Mouse (Mus musculus) erythroblast, adult 5-6 weeks (primary cell): ENCODE data around the gene Kcnj6. TPM values are rescaled to one million over a fixed set of nuclear protein-coding genes. Genes with fewer than 3 reads are reported as not detected.

ENCODE experiments used
- ATAC-seq: replicated peaks from 2 replicates; pipeline ENCODE4 v1.8.0; 2016; ENCODE audit warnings: moderate number of reproducible peaks, mild to moderate bottlenecking, moderate TSS enrichment, inconsistent platforms; ENCODE audit not compliant: poor library complexity, low FRiP score, severe bottlenecking
- total RNA-seq, 2 experiments: library from RNA; stranded (forward) in 1 of 2; stranded (reverse) in 1 of 2; fragments of 150-400 nt in 1 of 2; fragments of 200-764, 138-1000 nt in 1 of 2; gene quantifications; 2 replicates each; pipeline versions ENCODE4 v1.2.3 to v1.2.4; 2015 to 2017; ENCODE audit warnings: low replicate concordance in 2 of 2

Gene Kcnj6
- total RNA-seq (2015; ENCODE audit: low replicate concordance): not detected in 2 replicates
- not detected in 2 replicates for total RNA-seq (2017; ENCODE audit: low replicate concordance)

DNA sequence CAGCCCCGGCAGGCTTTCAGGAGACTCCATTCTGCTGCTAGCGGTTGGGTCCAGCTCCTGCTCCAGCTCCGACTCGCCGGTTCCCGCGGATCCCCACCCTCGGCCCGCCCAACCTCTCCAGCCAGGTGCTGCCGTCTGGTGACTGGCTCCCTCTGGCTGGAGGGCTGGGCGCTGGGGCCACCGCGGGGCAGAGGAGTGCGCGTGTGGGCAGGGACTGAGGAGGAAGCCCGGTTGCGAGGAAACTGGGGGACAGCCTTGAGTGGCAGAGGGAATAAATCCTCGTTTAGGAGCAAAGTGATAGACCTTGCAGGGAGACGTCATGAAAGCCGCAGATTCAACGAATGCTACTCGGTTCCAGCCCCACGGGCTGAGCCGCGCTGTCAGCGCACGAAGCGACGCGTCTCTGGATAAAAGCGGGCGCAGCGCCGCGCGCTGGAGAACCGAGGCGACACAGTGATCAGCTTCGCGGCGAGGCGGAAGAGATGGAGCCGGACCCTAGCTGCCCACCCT is at the start of gene Kcnj6:
Gene Kcnj6, minus strand, starts transcription at position 362 of the 510 bp plus-strand sequence.
- no peak for ATAC-seq

DNA sequence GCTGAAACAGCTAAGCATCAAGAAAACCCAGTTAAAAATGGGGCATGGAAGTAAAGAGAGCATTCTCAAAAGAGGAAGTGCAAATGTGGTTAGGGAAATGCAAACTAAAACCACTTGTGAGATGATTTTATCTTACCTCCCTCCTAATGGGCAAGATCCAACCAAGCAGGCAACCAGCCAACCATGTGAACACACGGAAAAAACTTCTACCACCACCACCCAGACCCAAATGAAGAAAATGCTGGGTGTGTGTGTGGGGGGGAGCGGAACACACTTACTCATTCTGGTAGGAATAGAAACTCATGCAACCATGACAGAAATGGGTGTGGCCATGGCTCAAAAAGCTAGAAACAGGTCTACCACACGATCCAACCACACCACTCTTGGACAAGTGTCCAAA is 12.4 kb upstream of the Kcnj6 start:
- ATAC-seq: no peak

DNA sequence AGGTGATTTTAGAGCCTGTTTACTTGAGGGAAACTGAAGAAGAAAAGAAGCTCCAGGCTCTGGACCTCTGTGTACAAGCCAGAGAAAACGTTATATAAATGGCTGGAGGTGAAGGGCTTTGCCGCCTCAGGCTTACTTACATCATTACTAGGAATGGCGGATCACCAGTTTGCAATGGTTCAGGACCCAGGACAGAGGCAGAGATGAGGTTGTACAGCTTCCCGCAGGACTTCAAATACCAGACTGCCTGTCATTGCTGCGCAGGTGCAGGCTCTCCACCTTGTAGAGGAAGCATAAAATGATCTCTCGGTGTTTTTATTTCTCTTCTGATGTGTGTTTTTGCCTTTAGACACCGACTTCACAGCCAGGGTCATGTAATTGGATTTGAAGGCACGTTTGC is 7.1 kb upstream of the Kcnj6 start:
- ATAC-seq: no peak

- ATAC-seq: no peak
Observed at GRCm38 (mm10) chr16:94999551-94999950, 2.0 kb upstream of the Kcnj6 start.

- no peak for ATAC-seq
Observed at GRCm38 (mm10) chr16:94999019-94999418, 1.5 kb upstream of the Kcnj6 start.

DNA sequence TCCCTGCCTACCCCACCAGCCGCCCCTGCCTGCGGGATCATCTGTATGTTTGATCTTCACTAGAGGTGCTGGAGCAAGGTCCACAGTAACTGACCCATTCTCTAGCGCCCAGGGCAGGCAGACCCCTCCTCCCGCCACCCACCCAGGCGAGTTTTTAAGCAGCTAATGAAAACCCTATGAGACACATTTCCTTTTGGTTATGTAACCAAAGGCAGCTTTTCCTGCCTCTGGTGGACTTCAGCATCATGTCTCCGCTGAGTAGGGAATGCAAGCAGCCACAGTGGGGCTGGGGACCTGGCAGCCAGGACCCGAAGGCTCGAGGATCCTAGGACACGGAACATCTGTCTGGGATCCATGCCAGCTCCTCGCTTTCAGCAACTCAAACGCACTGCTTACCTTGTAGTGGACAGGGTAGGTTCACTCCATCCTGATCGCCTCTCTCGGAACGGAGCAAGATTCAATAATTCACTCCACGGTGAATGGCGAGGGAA is 665 bp downstream of the Kcnj6 start:
- ATAC-seq: no peak

DNA sequence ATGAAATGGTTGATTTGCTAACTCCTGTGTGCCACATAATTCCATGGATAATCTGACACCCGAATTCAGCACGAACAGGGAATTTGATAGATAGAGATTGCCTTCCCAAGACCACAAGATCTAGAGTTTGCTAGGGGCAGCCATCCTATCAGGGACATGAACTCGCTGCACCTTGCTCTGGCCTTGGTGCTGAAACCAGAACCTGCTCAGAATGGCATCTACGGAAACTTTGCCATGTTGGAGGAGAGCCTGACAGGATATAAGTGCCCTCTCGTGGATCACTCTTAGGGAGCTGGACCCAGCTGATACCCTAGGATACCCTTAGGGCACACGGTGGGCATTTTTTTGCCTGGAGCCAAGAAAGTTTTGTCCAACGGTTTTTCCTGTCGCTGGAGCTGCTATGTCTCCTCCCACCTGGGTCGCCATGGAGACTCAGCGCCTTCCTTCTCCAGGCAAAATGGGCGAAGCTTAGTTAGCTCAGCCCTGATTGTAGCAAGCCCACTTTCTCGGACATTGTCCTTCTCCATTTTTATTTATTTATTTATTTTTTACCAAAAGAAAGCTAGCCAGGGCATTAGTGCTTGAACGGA is 1.9 kb downstream of the Kcnj6 start:
- ATAC-seq: no peak

DNA sequence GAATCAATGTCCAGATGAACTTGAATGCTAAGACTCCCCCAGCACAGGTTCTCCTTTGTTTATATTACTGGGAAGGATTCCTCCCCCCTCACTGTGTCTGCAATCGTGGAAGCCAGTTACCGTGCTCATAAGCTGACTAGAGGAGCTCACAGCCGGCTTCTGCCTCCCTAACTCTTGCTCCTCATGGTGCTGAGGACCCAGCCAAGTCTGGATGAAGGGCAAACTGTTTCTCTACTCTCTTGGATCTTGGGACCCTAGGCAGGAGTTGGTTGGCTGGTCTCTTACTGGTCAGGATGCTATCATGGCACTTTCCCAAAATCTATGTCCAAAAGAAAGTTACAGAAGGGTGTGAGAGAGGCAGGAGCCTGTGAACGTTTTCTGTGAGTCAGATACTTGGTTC is 2.6 kb downstream of the Kcnj6 start:
- no peak for ATAC-seq

DNA sequence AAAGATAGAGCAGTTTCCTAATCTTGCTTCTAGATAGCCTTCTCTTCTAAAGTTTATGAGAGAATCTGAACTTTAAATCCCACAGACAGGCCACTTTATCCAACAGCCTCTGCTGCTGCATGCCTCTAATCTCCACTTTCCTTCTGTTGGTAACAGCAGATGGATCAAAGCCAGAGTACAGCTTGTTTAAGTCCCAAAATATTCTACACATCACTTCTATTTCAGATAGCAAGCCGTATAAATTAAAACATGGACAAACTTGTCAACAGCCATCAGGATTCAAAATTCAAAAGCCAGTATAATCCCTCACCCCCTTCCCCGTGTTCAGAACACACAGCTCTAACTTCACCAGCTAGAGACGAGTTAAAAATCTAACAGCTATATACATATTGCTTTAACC is 3.4 kb downstream of the Kcnj6 start:
- ATAC-seq: no peak

DNA sequence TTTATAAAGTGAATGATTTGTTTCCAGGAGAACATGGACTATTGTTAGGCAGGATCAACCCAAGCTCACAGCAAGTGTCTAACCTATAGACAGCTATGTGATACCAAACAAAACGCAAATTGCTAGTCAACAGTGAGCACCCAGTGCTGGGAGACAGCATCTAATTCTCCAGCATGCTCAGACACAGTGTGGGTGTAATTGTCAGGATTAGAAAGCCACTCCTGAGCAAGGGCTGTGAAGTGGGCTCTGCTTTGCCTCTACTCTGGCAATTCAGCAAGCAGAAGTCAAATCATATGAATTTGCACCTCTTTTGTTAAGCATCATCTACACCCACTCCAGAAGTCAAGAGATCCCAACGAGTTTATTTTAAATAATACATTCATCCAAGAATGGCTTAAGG is 7.4 kb downstream of the Kcnj6 start:
- ATAC-seq: no peak

GRCm38 (mm10) chr16:94986731-94987130 is 10.8 kb downstream of the Kcnj6 start:
- no peak for ATAC-seq

- ATAC-seq: no peak
Observed at GRCm38 (mm10) chr16:94984263-94984662, 13.2 kb downstream of the Kcnj6 start.

DNA sequence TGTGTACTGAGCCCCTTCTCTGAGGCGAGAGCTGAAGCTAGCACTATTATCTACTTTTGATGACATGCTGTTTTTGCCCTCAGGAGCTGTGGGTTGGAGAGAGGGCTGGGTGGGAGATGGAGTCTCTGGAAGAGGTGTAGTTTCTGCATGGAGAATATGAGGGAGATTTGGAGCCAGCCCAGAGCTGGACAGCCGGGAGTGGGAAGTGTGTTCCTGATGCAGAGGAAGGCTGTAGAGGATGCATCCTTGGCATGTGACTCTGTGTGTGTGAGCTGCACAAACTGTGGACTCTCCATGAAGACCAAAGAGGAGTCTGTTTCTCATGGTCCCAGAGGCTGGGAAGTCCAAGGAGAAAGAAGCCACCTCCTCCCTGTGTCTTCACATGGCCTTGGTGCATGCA is 17.1 kb downstream of the Kcnj6 start:
- no peak for ATAC-seq

GRCm38 (mm10) chr16:94979499-94979898 is 18.0 kb downstream of the Kcnj6 start:
- ATAC-seq: no peak

GRCm38 (mm10) chr16:94972080-94972855 is 25.2 kb downstream of the Kcnj6 start:
- no peak for ATAC-seq

GRCm38 (mm10) chr16:94968941-94969340 is 28.6 kb downstream of the Kcnj6 start:
- ATAC-seq: no peak

GRCm38 (mm10) chr16:94968472-94968871 is 29.0 kb downstream of the Kcnj6 start:
- no peak for ATAC-seq

GRCm38 (mm10) chr16:94957156-94957828 is 40.2 kb downstream of the Kcnj6 start:
- no peak for ATAC-seq

GRCm38 (mm10) chr16:94956410-94956809 is 41.1 kb downstream of the Kcnj6 start:
- ATAC-seq: no peak

DNA sequence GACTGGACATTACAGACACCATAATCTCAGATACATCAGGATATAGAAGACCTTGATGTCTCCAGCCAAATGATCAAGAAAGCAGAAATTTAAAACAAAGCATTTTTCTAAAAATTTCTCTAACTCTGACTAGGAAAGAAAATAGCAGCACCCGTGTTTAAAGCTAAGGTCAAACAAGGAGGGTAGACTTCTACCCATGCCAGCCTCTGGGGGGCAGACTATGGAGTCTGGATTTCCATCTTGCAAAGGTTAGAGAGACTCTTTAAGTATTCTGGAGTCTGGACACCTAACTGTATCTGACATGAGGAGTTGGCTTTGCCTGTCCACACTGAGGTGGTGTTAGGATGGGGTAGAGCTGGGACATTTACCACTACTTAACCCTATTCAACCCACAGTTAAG is 44.2 kb downstream of the Kcnj6 start:
- no peak for ATAC-seq

DNA sequence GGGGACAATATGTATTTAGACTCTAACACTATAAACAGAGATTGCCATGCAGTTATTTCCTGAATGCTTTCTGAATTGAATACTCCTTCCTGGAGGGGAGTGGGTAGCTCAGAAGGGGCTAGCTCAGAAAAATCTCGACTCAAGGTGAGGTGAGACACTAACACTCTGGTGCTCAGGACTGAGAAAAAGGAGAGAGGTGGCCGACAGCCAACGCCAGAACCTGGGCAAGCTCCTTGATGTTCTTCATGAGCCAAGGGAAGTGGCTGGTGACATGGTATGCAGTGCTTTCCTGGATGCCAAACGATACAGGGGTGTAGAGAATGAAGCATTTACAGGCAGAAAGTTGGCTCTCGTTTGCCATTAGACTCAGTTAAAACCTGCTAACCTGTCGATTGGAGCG is 48.3 kb downstream of the Kcnj6 start:
- no peak for ATAC-seq
